Mouse (Mus musculus): ENCODE data around the gene Pnpla3.
"Not testable (repeated sequence)": the region's sequence is repeated elsewhere in the genome, so short reads cannot be mapped to it uniquely, and the experiment has no call there.

Gene Pnpla3

GRCm38 (mm10) chr15:84167600-84167999 lies at the start of gene Pnpla3:
Gene Pnpla3 (plus strand): TSS chr15:84167837.
- peak; percentile 97 to 98 for DNase-seq

- peak in 1 of 2 experiments; percentile 50 for DNase-seq
Observed at GRCm38 (mm10) chr15:84120612-84121011, 47.0 kb upstream of the Pnpla3 start.

- no peak for DNase-seq
Observed at GRCm38 (mm10) chr15:84121036-84121435, 46.6 kb upstream of the Pnpla3 start.

- DNase-seq: no peak
Observed at GRCm38 (mm10) chr15:84123075-84123474, 44.6 kb upstream of the Pnpla3 start, which contains the start of gene Pnpla5. Gene Pnpla5 (minus strand): TSS chr15:84123175.

GRCm38 (mm10) chr15:84124086-84124485 lies 43.6 kb upstream of the Pnpla3 start:
- DNase-seq: peak in 1 of 2 experiments; percentile 32

- DNase-seq: no peak
Observed at GRCm38 (mm10) chr15:84126447-84126846, 41.2 kb upstream of the Pnpla3 start.

GRCm38 (mm10) chr15:84126871-84127270 lies 40.8 kb upstream of the Pnpla3 start:
- no peak for DNase-seq

- DNase-seq: peak; percentile 6 to 41
Observed at GRCm38 (mm10) chr15:84131096-84131786, 36.4 kb upstream of the Pnpla3 start.

- DNase-seq: no peak
Observed at GRCm38 (mm10) chr15:84131971-84132370, 35.7 kb upstream of the Pnpla3 start.

GRCm38 (mm10) chr15:84133440-84133839 lies 34.2 kb upstream of the Pnpla3 start:
- no peak for DNase-seq

GRCm38 (mm10) chr15:84135472-84135871 lies 32.2 kb upstream of the Pnpla3 start:
- peak in 1 of 2 experiments; percentile 62 for DNase-seq

GRCm38 (mm10) chr15:84136473-84137415 lies 30.9 kb upstream of the Pnpla3 start:
- no peak for DNase-seq

- DNase-seq: no peak
Observed at GRCm38 (mm10) chr15:84139592-84140005, 28.0 kb upstream of the Pnpla3 start.

GRCm38 (mm10) chr15:84140109-84140508 lies 27.5 kb upstream of the Pnpla3 start:
- no peak for DNase-seq

- DNase-seq: no peak
Observed at GRCm38 (mm10) chr15:84140929-84141328, 26.7 kb upstream of the Pnpla3 start.

GRCm38 (mm10) chr15:84156158-84156557 lies 11.5 kb upstream of the Pnpla3 start:
- no peak for DNase-seq

GRCm38 (mm10) chr15:84157530-84157929 lies 10.1 kb upstream of the Pnpla3 start:
- not testable (repeated sequence) for DNase-seq

GRCm38 (mm10) chr15:84161871-84162270 lies 5.8 kb upstream of the Pnpla3 start:
- no peak for DNase-seq

GRCm38 (mm10) chr15:84166818-84167217 lies 819 bp upstream of the Pnpla3 start:
- DNase-seq: peak; percentile 25 to 26

- DNase-seq: peak; percentile 42 to 62
Observed at GRCm38 (mm10) chr15:84168170-84169161, 829 bp downstream of the Pnpla3 start.

GRCm38 (mm10) chr15:84169511-84169910 lies 1.9 kb downstream of the Pnpla3 start:
- no peak for DNase-seq

GRCm38 (mm10) chr15:84171166-84171565 lies 3.5 kb downstream of the Pnpla3 start:
- DNase-seq: no peak

Measured in kidney, postnatal 36 days (tissue).